27 mouse cellular contexts compared by ENCODE assay signal in the genomic region with DNA sequence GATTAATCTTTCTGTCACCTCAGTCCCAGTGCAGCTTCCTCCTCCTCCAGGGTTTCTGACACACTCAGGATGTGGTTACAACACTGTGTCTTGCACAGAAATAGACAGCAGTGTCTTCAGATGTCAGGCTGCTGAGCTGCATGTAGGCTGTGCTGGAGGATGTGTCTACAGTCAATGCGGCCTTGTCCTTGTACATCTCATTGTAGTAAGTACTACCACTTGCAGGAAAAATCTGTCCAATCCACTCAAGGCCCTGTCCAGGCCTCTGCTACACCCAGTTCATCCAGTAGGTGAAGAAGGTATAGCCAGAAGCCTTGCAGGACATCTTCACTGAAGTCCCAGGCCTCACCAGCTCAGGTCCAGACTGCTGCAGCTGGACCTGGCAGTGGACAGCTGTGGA.
DNase-seq lines count a peak whose midpoint lies in the region; TF ChIP-seq lines count a peak whose summit lies in the region.
"Had no signal": no experiment of that assay in that cellular context is flagged by ENCODE, and none has a peak within 500 bp of the region (broad histone marks: within the 10 kb centered on the region; RNA-seq: fewer than 3 reads in every experiment).

No protein-coding gene starts in this region.

- no peak for TF ChIP-seq CTCF in thymus, adult 2 months (IDR thresholded peaks at IDR 0.05; ENCODE audit: borderline replicate concordance, control insufficient read depth, extremely low read depth, insufficient read depth, low read length, poor library complexity)
- no peak for TF ChIP-seq CTCF in left cerebral cortex, adult 2 months (IDR thresholded peaks at IDR 0.05)

- no peak overlapping the region for H3K4me3 ChIP-seq in thymus, adult 2 months (ENCODE audit: control insufficient read depth, insufficient read depth, low read length)
- H3K4me3 ChIP-seq in left cerebral cortex, adult 2 months, result no peak overlapping the region
- H3K4me3 ChIP-seq: heart, embryonic 13.5 days; layer of hippocampus, adult 2 months; limb, embryonic 13.5 days; liver, embryonic 13.5 days; midbrain, embryonic 15.5 days; myocyte; neural tube, embryonic 15.5 days had no signal

- H3K27me3 ChIP-seq in thymus, adult 2 months (ENCODE audit: control insufficient read depth, insufficient read depth, low read length), result no peaks in the 10 kb centered on the region
- H3K27me3 ChIP-seq: CH12.LX; heart, embryonic 13.5 days; limb, embryonic 13.5 days; liver, embryonic 13.5 days; midbrain, embryonic 15.5 days; neural tube, embryonic 15.5 days had no signal

- H3K27ac ChIP-seq in thymus, adult 2 months (ENCODE audit: control insufficient read depth, insufficient read depth, low read length), result peak overlapping the region; percentile 69
- H3K27ac ChIP-seq in left cerebral cortex, adult 2 months, result no peak overlapping the region
- H3K27ac ChIP-seq: heart, embryonic 13.5 days; layer of hippocampus, adult 2 months; limb, embryonic 13.5 days; liver, embryonic 13.5 days; midbrain, embryonic 15.5 days; neural tube, embryonic 15.5 days had no signal

- DNase-seq in spleen, postnatal 36 days (ENCODE audit: low spot score in 2 of 2), result peak; percentile 1
- DNase-seq in spleen, adult 12 weeks (ENCODE audit: low spot score), result no peak
- peak; percentile 8 for DNase-seq in induced T-regulatory cell, adult 2 months (ENCODE audit: low read depth)
- peak; percentile 34 for DNase-seq in thymus, adult 2 months
- peak; percentile 19 for DNase-seq in thymus, postnatal 4 days
- DNase-seq in left cerebral cortex, adult 2 months (ENCODE audit: extremely low spot score in 1 of 2, low spot score in 2 of 2), result no peak
- no peak for DNase-seq in urinary bladder, postnatal 36 days (ENCODE audit: low spot score in 2 of 2)
- no peak for DNase-seq in spleen, postnatal 10 days (ENCODE audit: low spot score in 2 of 2)
- DNase-seq: adrenal gland, postnatal 14 days; cerebellum, adult 8-10 months; cerebellum, postnatal 36 days; heart, postnatal 14 days; kidney, adult 9 months; kidney, postnatal 25 days; liver, embryonic 13.5 days; lung, adult 2 months; lung, postnatal 36 days; right cerebral cortex, adult 18-20 months; right cerebral cortex, postnatal 4 days had no signal

- TF ChIP-seq POLR2A in thymus, adult 2 months (IDR thresholded peaks at IDR 0.05; ENCODE audit: control insufficient read depth, extremely low read depth, insufficient read depth, low read length, poor library complexity), result no peak

- H3K36me3 ChIP-seq in thymus, adult 2 months (ENCODE audit: control insufficient read depth, insufficient read depth, low read length), result no peaks in the 10 kb centered on the region
- H3K36me3 ChIP-seq: G1E; heart, embryonic 13.5 days; limb, embryonic 13.5 days; liver, embryonic 13.5 days; midbrain, embryonic 15.5 days; neural tube, embryonic 15.5 days had no signal

- 5% methylated on average over 1 of the region's 1 CpGs for WGBS in thymus, adult 2 months

- H3K4me1 ChIP-seq in thymus, adult 2 months (replicated peaks; ENCODE audit: control insufficient read depth, insufficient read depth, low read length), result peaks cover 4% of the 10 kb centered on the region
- H3K4me1 ChIP-seq: heart, embryonic 13.5 days; limb, embryonic 13.5 days; liver, embryonic 13.5 days; midbrain, embryonic 15.5 days; neural tube, embryonic 15.5 days had no signal

- intact Hi-C loops in left cerebral cortex, adult 2 months (cut with DNase I), result no loop called here

Comparison
In these comparisons a context has a peak if more than half of its experiments do, and no peak if none do; other contexts are left out.
1. DNase-seq: peak in spleen, postnatal 36 days (2 of 2), induced T-regulatory cell, adult 2 months (single experiment), thymus, adult 2 months (single experiment) and thymus, postnatal 4 days (single experiment); none in spleen, adult 12 weeks (single experiment), left cerebral cortex, adult 2 months (0 of 2), urinary bladder, postnatal 36 days (0 of 2) and spleen, postnatal 10 days (0 of 2).